Mouse (Mus musculus) kidney, embryonic 14.5 days (tissue): ENCODE measurements around the gene Gm8356. TPM values are rescaled to one million over a fixed set of nuclear protein-coding genes. Genes with fewer than 3 reads are reported as not detected.
"Not testable (repeated sequence)": the region's sequence is repeated elsewhere in the genome, so short reads cannot be mapped to it uniquely, and the experiment has no call there.

ENCODE experiments used
- ATAC-seq: fragments of 200-750 bp; cut with Nextera tagmentation; 2 replicates; pipeline ENCODE4 v1.8.0; 2017; ENCODE audit warnings: moderate number of reproducible peaks, mild to moderate bottlenecking, moderate TSS enrichment, moderate library complexity; ENCODE audit not compliant: low FRiP score, low TSS enrichment
- H3K27ac ChIP-seq: fragments of 300-500 bp; sonication (generic); 2 replicates; pipeline ENCODE4 v1.5.1; 2014; ENCODE audit warnings: low read depth, mild to moderate bottlenecking, low read length, moderate library complexity, mixed read lengths
- H3K27me3 ChIP-seq: fragments of 300-500 bp; sonication (generic); 2 replicates; pipeline ENCODE4 v1.6.1; 2014; ENCODE audit warnings: mild to moderate bottlenecking, low read length; ENCODE audit not compliant: control insufficient read depth, insufficient read depth
- H3K36me3 ChIP-seq: fragments of 300-500 bp; sonication (generic); 2 replicates; pipeline ENCODE4 v1.6.1; 2014; ENCODE audit warnings: low read length, mixed read lengths; ENCODE audit not compliant: control insufficient read depth, insufficient read depth
- H3K4me1 ChIP-seq: fragments of 300-500 bp; sonication (generic); 2 replicates; pipeline ENCODE4 v1.6.1; 2014; ENCODE audit warnings: low read length, mixed read lengths; ENCODE audit not compliant: control insufficient read depth, insufficient read depth
- H3K4me2 ChIP-seq: fragments of 300-500 bp; sonication (generic); replicated peaks from 2 replicates; pipeline ENCODE4 v1.6.1; 2014; ENCODE audit warnings: low read depth, mild to moderate bottlenecking, low read length
- H3K4me3 ChIP-seq: fragments of 300-500 bp; sonication (generic); 2 replicates; pipeline ENCODE4 v1.5.1; 2014; ENCODE audit warnings: mild to moderate bottlenecking, low read length
- H3K9ac ChIP-seq: fragments of 300-500 bp; sonication (generic); 2 replicates; pipeline ENCODE4 v1.6.1; 2014; ENCODE audit warnings: low read depth, mild to moderate bottlenecking, low read length, moderate library complexity
- H3K9me3 ChIP-seq: fragments of 300-500 bp; sonication (generic); 2 replicates; pipeline ENCODE4 v1.6.1; 2016; ENCODE audit warnings: low read length; ENCODE audit not compliant: control insufficient read depth
- WGBS: fragments of 180-500 bp; shearing (Covaris S2); extraction: QIAGEN DNeasy Blood & Tissue Kit; methylation state at CpG from one replicate; pipeline ENCODE4 v1.1.7; 2014; 5-methylcytosine and 5-hydroxymethylcytosine counted together
- polyA plus RNA-seq: library from polyadenylated mRNA; unstranded; fragments of >200 nt; fragmentation: Nextera tagmentation; extraction: Ambion mirVana; gene quantifications from 2 replicates; pipeline ENCODE4 v1.2.1, GENCODE M21; 2014

Gene Gm8356
- polyA plus RNA-seq, result not detected in 2 replicates

- H3K4me3 ChIP-seq, H3K27ac ChIP-seq, H3K9ac ChIP-seq, H3K27me3 ChIP-seq, H3K4me1 ChIP-seq, ATAC-seq, H3K4me2 ChIP-seq, H3K36me3 ChIP-seq, H3K9me3 ChIP-seq: not testable (repeated sequence)
- no CpG with 5 or more reads among the region's 2 CpGs for WGBS
Measured at GRCm38 (mm10) chr14:6537190-6537589, at the start of gene Gm8356. Gene Gm8356, minus strand, starts transcription at chr14:6537290.

- not testable (repeated sequence) for H3K4me3 ChIP-seq, H3K9me3 ChIP-seq, H3K27me3 ChIP-seq, H3K27ac ChIP-seq, H3K9ac ChIP-seq, H3K36me3 ChIP-seq, H3K4me2 ChIP-seq, ATAC-seq, H3K4me1 ChIP-seq
- WGBS, result 56% methylated on average over 1 of the region's 1 CpGs
Measured at GRCm38 (mm10) chr14:6486331-6486730, 50.8 kb downstream of the Gm8356 start.

- H3K27me3 ChIP-seq, H3K9ac ChIP-seq, H3K4me3 ChIP-seq, H3K4me1 ChIP-seq, H3K4me2 ChIP-seq, H3K36me3 ChIP-seq, ATAC-seq, H3K9me3 ChIP-seq, H3K27ac ChIP-seq: not testable (repeated sequence)
- no CpG with 5 or more reads among the region's 1 CpGs for WGBS
Measured at GRCm38 (mm10) chr14:6485541-6485940, 51.5 kb downstream of the Gm8356 start.

DNA sequence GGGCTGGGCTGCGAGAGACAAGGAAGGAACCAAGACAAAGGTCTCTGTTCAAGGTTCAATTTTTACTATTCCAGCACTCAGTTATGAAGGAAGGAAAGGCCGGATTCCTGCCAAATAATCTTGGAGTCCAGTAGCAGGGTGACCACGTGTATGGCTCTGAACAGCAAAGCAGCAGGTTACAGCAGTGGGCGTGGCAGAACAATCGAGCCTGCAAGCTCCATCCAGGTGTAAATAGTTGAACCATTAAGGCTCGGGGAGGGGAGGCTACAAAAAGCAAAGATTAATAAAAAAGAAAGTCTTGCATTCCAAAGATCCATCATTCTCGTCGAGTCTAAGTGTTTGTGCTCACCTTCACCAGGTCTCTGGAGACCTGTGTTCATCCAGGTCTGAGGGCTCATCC, 55.0 kb downstream of the Gm8356 start:
- ATAC-seq, H3K4me2 ChIP-seq, H3K27ac ChIP-seq, H3K36me3 ChIP-seq, H3K27me3 ChIP-seq, H3K4me1 ChIP-seq, H3K9ac ChIP-seq, H3K9me3 ChIP-seq, H3K4me3 ChIP-seq: not testable (repeated sequence)
- 84% methylated on average over 7 of the region's 8 CpGs for WGBS

Other genes with a start within 250 kb of the Gm8356 start
- not detected in 2 replicates for gene Gm21103, start 232.4 kb downstream of the Gm8356 start, polyA plus RNA-seq
- not detected in 2 replicates for gene Gm3618, start 193.6 kb downstream of the Gm8356 start, polyA plus RNA-seq
- gene Gm16440, start 147.0 kb downstream of the Gm8356 start, polyA plus RNA-seq, result not detected in 2 replicates
- 0.74 and 1.4 TPM in 2 replicates for gene Gm3591, start 124.8 kb downstream of the Gm8356 start, polyA plus RNA-seq
- gene Gm3594, start 92.7 kb downstream of the Gm8356 start, polyA plus RNA-seq, result not detected in 2 replicates
- gene Gm3629, start 53.3 kb upstream of the Gm8356 start, polyA plus RNA-seq, result not detected in 2 replicates
- gene Gm3460, start 85.1 kb upstream of the Gm8356 start, polyA plus RNA-seq, result not detected in 2 replicates
- gene Gm10251, start 146.9 kb upstream of the Gm8356 start, polyA plus RNA-seq, result not detected in 2 replicates
- not detected in 2 replicates for gene Gm8050, start 183.0 kb upstream of the Gm8356 start, polyA plus RNA-seq
- 4.3 and 5.6 TPM in 2 replicates for gene Gm3636, start 205.0 kb upstream of the Gm8356 start, polyA plus RNA-seq
- not detected in 2 replicates for gene Gm8362, start 237.1 kb upstream of the Gm8356 start, polyA plus RNA-seq